Mouse (Mus musculus): ENCODE results near the gene Noct.

DNA sequence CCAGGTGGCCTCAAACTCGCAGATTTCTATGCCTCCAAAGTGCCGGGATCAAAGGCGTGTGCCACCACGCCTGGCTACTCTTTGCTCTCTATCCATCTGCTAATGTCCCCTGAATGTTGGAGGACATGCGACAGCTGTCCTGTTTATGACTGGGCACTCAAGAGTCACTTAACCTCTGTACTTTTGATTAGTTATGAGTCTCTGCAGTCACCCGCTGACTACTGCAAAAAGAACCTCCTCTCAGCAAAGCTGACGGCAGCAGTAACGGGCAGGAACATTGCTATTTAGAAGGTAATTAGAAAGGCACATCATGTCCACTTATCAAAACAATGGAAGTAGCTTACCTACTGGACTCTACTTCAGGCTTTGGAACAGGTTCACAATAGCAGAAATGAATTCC is 2.4 kb upstream of the Noct start:
- TF ChIP-seq CTCF (IDR thresholded peaks at IDR 0.05; ENCODE audit: extremely low read depth, insufficient read depth, insufficient read length, insufficient replicate concordance) (no peak), POLR2A (IDR thresholded peaks at IDR 0.05; ENCODE audit: low read depth, low read length) (no peak)
